Mouse (Mus musculus) mesoderm, embryonic 11.5 days (tissue): ENCODE measurements around the gene Usp10.

ENCODE experiments used
- DNase-seq: peaks from one replicate; pipeline ENCODE4 v3.0.0-alpha.2; 2012; ENCODE audit warnings: low read depth, low spot score

Gene Usp10

GRCm38 (mm10) chr8:119958076-119958475, 47.9 kb downstream of the Usp10 start:
- no peak for DNase-seq

- DNase-seq = no peak
Measured at GRCm38 (mm10) chr8:119960531-119961104, 50.5 kb downstream of the Usp10 start.

- DNase-seq = no peak
Measured at GRCm38 (mm10) chr8:119964859-119965258, 54.7 kb downstream of the Usp10 start.

- no peak for DNase-seq
Measured at GRCm38 (mm10) chr8:119967435-119967834, 57.3 kb downstream of the Usp10 start.

- no peak for DNase-seq
Measured at GRCm38 (mm10) chr8:119970169-119970568, 60.0 kb downstream of the Usp10 start.

GRCm38 (mm10) chr8:119972558-119972957, 62.4 kb downstream of the Usp10 start:
- DNase-seq = no peak

- no peak for DNase-seq
Measured at GRCm38 (mm10) chr8:119978770-119979381, 68.7 kb downstream of the Usp10 start.

- DNase-seq = no peak
Measured at GRCm38 (mm10) chr8:119981253-119981652, 71.1 kb downstream of the Usp10 start.

- DNase-seq = no peak
Measured at GRCm38 (mm10) chr8:119984085-119984484, 73.9 kb downstream of the Usp10 start.

GRCm38 (mm10) chr8:119986174-119986573, 76.0 kb downstream of the Usp10 start:
- DNase-seq = no peak

GRCm38 (mm10) chr8:119988087-119988486, 77.9 kb downstream of the Usp10 start:
- DNase-seq = no peak

GRCm38 (mm10) chr8:119992249-119992648, 82.1 kb downstream of the Usp10 start, which contains the start of gene Crispld2:
Gene Crispld2, plus strand, starts transcription at chr8:119992438.
- DNase-seq = peak; percentile 91

GRCm38 (mm10) chr8:119994114-119994513, 84.0 kb downstream of the Usp10 start:
- peak; percentile 43 for DNase-seq

GRCm38 (mm10) chr8:119994556-119994955, 84.4 kb downstream of the Usp10 start:
- peak; percentile 50 for DNase-seq

- no peak for DNase-seq
Measured at GRCm38 (mm10) chr8:119997266-119997665, 87.1 kb downstream of the Usp10 start.

GRCm38 (mm10) chr8:120000461-120000860, 90.3 kb downstream of the Usp10 start:
- DNase-seq = no peak

- DNase-seq = peak; percentile 69
Measured at GRCm38 (mm10) chr8:120001712-120002111, 91.6 kb downstream of the Usp10 start.

- no peak for DNase-seq
Measured at GRCm38 (mm10) chr8:120002348-120002747, 92.2 kb downstream of the Usp10 start.

- peak; percentile 82 for DNase-seq
Measured at GRCm38 (mm10) chr8:120004154-120004702, 94.1 kb downstream of the Usp10 start.

GRCm38 (mm10) chr8:120004705-120005381, 94.7 kb downstream of the Usp10 start:
- peak; percentile 57 for DNase-seq

GRCm38 (mm10) chr8:120006645-120007160, 96.5 kb downstream of the Usp10 start:
- peak; percentile 60 for DNase-seq
